Mouse (Mus musculus) liver, postnatal 0 days (tissue): ENCODE data around the gene Ankub1.

Experiments
- CTCF ChIP-seq: sonication (generic); IDR thresholded peaks from 2 replicates; pipeline ENCODE4 v1.5.1; 2016; ENCODE audit warnings: antibody characterized with exemption, low read depth
- EP300 ChIP-seq: IDR thresholded peaks from 2 replicates; pipeline ENCODE4 v1.6.1; 2016; ENCODE audit warnings: antibody characterized with exemption, low read depth, mild to moderate bottlenecking

DNA sequence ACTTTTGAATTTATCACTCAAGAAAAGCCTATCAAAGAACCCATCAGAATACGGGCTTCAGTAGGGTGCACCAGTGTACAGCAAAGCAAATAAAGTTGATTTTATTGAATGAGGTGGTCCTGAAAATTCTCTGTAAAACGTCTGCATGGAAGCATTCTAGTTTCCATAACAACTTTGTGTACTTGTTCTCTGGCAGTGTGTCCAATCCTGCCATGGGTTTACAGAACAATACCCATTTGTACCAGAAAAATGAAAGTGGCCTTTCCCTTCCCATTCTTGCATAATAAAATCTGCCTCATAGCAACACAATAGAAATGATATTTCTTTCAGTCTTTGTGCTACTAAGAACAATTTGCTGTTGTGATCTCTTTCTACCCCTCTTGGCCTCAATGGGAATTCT is at the start of gene Ankub1:
- TF ChIP-seq EP300 (no peak), CTCF (no peak)
